Mouse (Mus musculus) adrenal gland, postnatal 25 days (tissue): ENCODE results near the gene Krtap29-1. TPM values are rescaled to one million over a fixed set of nuclear protein-coding genes. Genes with fewer than 3 reads are reported as not detected.
A peak's percentile ranks its signal among the peaks of the same experiment; 100 is the strongest.

Source experiments
- DNase-seq: peaks from one replicate; pipeline ENCODE4 v3.0.0; 2021; ENCODE audit warnings: mixed read lengths
- long read RNA-seq: library from polyadenylated mRNA; stranded (forward); transcript quantifications from one replicate; pipeline ENCODE4 v2.0.0, GENCODE M21; 2021
- total RNA-seq: library from RNA; stranded (reverse); gene quantifications from 2 replicates; pipeline ENCODE4 v1.2.3, GENCODE M21; 2021

Krtap29-1 gene
- total RNA-seq: not detected in 2 replicates
- long read RNA-seq: 0 reads

GRCm38 (mm10) chr11:99978953-99979352 is at the start of gene Krtap29-1:
Gene Krtap29-1, minus strand, starts transcription at chr11:99979053.
- DNase-seq: no peak

GRCm38 (mm10) chr11:100021438-100021837 is 42.6 kb upstream of the Krtap29-1 start:
- DNase-seq: no peak

GRCm38 (mm10) chr11:100019466-100019865 is 40.6 kb upstream of the Krtap29-1 start:
- no peak for DNase-seq

GRCm38 (mm10) chr11:100016112-100016511 is 37.3 kb upstream of the Krtap29-1 start, which contains the start of gene Krt33a:
Gene Krt33a, minus strand, starts transcription at chr11:100016212.
- no peak for DNase-seq

GRCm38 (mm10) chr11:100013691-100014171 is 34.9 kb upstream of the Krtap29-1 start:
- no peak for DNase-seq

GRCm38 (mm10) chr11:100010682-100011081 is 31.8 kb upstream of the Krtap29-1 start:
- DNase-seq: no peak

GRCm38 (mm10) chr11:100008336-100008735 is 29.5 kb upstream of the Krtap29-1 start:
- no peak for DNase-seq

GRCm38 (mm10) chr11:100006624-100007023 is 27.8 kb upstream of the Krtap29-1 start:
- no peak for DNase-seq

- DNase-seq: no peak
Measured at GRCm38 (mm10) chr11:100005905-100006304, 27.1 kb upstream of the Krtap29-1 start.

- peak; percentile 29 for DNase-seq
Measured at GRCm38 (mm10) chr11:100004846-100005245, 26.0 kb upstream of the Krtap29-1 start.

- no peak for DNase-seq
Measured at GRCm38 (mm10) chr11:99999091-99999490, 20.2 kb upstream of the Krtap29-1 start.

- no peak for DNase-seq
Measured at GRCm38 (mm10) chr11:99994384-99994661, 15.5 kb upstream of the Krtap29-1 start.

GRCm38 (mm10) chr11:99993620-99994383 is 14.9 kb upstream of the Krtap29-1 start, which contains the start of gene Krtap17-1:
Gene Krtap17-1, minus strand, starts transcription at chr11:99993994.
- DNase-seq: no peak

GRCm38 (mm10) chr11:99990571-99990970 is 11.7 kb upstream of the Krtap29-1 start:
- DNase-seq: no peak

- DNase-seq: peak; percentile 15
Measured at GRCm38 (mm10) chr11:99989881-99990405, 11.1 kb upstream of the Krtap29-1 start.

GRCm38 (mm10) chr11:99988530-99988929 is 9.7 kb upstream of the Krtap29-1 start:
- no peak for DNase-seq

GRCm38 (mm10) chr11:99986180-99986647 is 7.4 kb upstream of the Krtap29-1 start, which contains the start of gene Krtap16-1:
Gene Krtap16-1, minus strand, starts transcription at chr11:99986597.
- DNase-seq: no peak

GRCm38 (mm10) chr11:99985291-99986092 is 6.6 kb upstream of the Krtap29-1 start:
- DNase-seq: peak; percentile 3

- DNase-seq: no peak
Measured at GRCm38 (mm10) chr11:99983442-99983841, 4.6 kb upstream of the Krtap29-1 start.

- no peak for DNase-seq
Measured at GRCm38 (mm10) chr11:99982731-99983130, 3.9 kb upstream of the Krtap29-1 start.

- no peak for DNase-seq
Measured at GRCm38 (mm10) chr11:99965961-99966360, 12.9 kb downstream of the Krtap29-1 start.

GRCm38 (mm10) chr11:99964213-99964612 is 14.6 kb downstream of the Krtap29-1 start:
- no peak for DNase-seq

- no peak for DNase-seq
Measured at GRCm38 (mm10) chr11:99948175-99948574, 30.7 kb downstream of the Krtap29-1 start, which contains the start of gene Krtap9-5. Gene Krtap9-5, plus strand, starts transcription at chr11:99948475.
